Mouse (Mus musculus): ENCODE data around the gene Grsf1.

Grsf1 gene

DNA sequence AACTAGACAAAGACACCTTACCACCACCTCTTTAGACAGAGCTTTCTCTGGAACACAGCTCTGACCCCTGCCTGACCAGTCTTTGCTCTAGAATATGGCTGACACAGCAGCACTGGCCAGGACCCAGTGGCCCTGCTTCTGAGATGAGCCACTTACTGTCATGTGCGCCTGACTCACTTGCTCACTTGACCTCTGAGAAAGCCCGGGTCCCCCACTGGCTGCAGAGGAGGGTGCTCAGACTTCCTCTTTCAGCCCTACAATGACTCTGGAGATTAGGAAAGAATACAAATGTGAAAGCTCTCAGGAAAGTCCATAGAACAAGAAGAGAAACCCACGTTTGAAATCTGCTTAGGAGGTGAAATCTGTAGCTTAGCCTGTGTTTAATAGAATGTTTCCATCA lies 45.1 kb downstream of the Grsf1 start:
- DNase-seq (ENCODE audit: low read depth, low spot score) = no peak

DNA sequence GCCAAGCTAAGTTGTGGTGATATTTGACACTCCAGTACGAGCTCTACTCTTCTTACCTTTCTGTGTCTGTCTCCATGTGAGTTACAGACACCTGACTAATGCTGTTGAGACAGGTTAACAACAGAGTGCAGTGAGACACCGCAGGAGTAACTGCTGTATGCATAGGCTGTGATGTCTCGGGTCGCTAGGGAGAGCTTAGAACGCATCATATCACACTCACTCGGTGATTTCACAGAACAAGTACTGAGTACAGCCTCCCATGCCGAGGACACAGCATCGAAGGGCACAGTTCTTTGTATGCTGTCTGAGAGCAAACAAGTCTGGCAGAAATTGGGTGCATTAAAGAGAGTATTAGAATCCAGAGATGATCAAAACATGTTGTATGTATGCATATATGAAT lies 46.0 kb downstream of the Grsf1 start:
- DNase-seq (ENCODE audit: low read depth, low spot score) = no peak

DNA sequence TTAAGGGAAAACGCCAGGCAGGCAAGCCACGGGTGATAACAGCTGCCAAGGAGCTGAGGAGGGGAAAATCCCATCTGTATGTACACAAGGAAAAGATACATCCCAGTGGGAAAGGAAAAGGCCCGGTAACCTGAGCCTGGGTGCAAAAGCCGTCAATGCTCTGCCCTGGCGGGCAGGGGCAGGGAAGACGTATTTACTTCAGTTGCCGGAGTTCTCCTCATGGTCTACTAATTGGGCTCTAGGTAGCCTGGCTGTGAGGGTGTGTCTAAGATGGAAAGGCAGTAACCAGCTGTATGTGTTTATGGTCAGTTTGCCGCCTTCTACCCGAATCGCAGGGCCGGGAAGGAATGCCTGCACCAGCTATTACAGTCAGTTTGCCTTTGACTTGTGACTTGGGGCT lies 46.8 kb downstream of the Grsf1 start:
- no peak for DNase-seq (ENCODE audit: low read depth, low spot score)

DNA sequence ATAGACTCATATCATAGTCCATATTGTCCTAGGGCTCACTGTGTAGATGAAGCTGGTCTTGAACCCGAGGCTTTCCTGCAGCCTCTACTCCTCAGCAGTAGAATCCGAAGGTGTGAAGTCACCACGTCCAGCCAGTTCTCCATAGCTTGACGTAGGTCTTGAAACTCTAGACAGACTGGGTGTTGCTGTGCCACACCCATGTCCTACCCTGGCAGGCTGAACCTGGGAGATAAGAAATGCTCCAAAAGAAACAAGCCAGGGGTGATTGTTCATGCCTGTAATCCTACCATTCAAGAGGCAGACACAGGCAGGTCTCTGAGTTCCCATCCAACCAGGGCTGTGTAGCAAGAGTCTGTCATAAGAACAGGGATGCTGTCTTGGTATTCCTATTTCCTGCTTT lies 48.4 kb downstream of the Grsf1 start:
- no peak for DNase-seq (ENCODE audit: low read depth, low spot score)

DNA sequence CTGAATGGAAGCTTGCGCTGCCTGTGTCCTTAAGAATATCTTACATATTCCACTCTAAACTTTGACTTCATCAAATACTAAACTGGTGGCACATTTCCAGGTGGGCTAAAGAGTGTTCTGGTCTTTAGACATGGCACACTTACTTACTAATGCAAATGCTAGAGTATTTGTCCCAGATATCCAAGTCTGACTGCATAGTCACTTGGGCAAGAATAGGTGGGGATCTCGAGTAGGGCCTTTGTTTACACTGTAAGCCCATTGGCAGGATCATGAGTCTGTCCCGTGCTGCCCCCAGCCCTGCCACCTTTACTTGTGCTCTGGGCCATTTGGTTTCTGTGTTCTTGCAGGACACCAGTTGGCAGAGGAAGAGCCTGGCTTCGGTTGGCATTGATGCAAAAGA lies 59.0 kb downstream of the Grsf1 start:
- no peak for DNase-seq (ENCODE audit: low read depth, low spot score)

DNA sequence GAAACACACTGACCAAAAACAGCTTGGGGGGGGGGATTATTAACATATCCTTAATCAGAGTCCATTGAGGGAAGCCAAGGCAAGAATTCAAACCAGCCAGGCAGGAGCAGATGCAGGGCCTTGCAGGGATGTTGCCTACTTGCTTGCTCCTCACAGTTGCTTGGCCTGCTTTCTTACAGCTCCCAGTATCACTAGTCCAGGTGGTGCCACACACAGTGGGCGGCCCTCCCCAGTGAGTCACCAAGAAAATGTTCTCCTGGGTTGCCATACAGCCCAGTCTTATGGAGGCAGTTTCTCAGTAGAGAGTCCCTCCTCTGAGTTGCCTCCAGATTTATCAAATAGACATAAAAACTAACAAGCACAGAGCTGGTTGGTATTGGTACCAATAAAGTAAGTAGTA lies 61.8 kb downstream of the Grsf1 start:
- no peak for DNase-seq (ENCODE audit: low read depth, low spot score)
